Mouse (Mus musculus): ENCODE measurements at regions not wholly inside any gene's neighbourhood (a gene's known extent, or its start where the extent isn't known, plus 50 kb on each side); places are given as distances from the start of the nearest gene placed in this dataset.

DNA sequence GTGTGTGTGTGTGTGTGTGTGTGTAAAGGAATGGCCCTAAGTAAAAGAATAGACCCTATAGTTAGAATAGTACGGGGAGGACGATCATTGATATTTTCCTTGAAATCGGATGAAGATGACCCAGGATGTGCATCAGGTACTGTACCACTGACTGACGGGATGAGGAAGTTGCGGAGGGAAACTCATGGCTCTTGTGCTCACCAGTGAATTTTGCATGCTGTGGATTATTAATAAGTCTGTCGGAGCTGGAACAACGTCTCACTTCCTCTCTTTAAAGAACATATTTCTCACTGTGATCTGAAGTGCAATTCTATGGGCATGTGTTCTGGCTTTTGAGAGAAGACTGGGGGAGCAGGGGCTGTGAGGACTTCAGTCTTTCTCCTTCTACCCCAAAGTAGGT, 218.8 kb upstream of the Tbc1d5 start:
- no peaks in the 10 kb centered on the region for H3K36me3 ChIP-seq
- ATAC-seq (ENCODE audit: low read depth) = no peak
- H3K4me1 ChIP-seq (replicated peaks) = no peaks in the 10 kb centered on the region
- H3K27me3 ChIP-seq = no peaks in the 10 kb centered on the region
- no peak overlapping the region for H3K4me2 ChIP-seq
- H3K9me3 ChIP-seq (replicated peaks) = no peaks in the 10 kb centered on the region
- WGBS (ENCODE audit: insufficient replicate concordance) = 58% methylated on average over 7 of the region's 7 CpGs
- no peak for DNase-seq
- H3K4me3 ChIP-seq (replicated peaks) = no peak overlapping the region
- H3K9ac ChIP-seq = no peak overlapping the region
- H3K27ac ChIP-seq = no peak overlapping the region

DNA sequence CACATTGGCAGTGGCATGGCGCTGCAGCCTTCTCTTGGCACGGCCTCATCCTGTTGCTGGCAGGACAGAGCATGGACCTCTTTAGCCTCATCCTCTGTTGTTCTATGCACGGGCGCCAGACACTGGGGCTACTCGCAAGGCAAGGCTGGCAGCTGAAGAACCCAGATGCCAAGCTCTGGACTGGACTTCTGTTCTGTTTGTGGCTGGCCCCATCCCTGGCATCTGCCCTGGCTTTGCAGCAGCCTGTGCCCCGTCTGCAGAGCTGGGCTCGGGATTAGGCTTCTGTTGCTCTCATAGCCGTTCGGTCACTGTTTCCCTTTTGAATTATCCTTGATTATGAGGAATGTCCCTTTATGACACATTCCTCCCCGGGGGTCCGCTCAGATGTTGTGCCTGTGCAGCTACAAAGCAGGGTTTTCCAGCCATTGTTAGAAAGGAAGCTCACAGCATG, 214.6 kb upstream of the Tbc1d5 start:
- Histone ChIP-seq H3K36me3 (no peaks in the 10 kb centered on the region), H3K27me3 (no peaks in the 10 kb centered on the region), H3K27ac (no peak overlapping the region), H3K9me3 (replicated peaks) (no peaks in the 10 kb centered on the region), H3K4me2 (no peak overlapping the region), H3K4me3 (replicated peaks) (no peak overlapping the region), H3K9ac (no peak overlapping the region), H3K4me1 (replicated peaks) (no peaks in the 10 kb centered on the region)
- no peak for DNase-seq
- 62% methylated on average over 11 of the region's 11 CpGs for WGBS (ENCODE audit: insufficient replicate concordance)
- ATAC-seq (ENCODE audit: low read depth) = no peak

DNA sequence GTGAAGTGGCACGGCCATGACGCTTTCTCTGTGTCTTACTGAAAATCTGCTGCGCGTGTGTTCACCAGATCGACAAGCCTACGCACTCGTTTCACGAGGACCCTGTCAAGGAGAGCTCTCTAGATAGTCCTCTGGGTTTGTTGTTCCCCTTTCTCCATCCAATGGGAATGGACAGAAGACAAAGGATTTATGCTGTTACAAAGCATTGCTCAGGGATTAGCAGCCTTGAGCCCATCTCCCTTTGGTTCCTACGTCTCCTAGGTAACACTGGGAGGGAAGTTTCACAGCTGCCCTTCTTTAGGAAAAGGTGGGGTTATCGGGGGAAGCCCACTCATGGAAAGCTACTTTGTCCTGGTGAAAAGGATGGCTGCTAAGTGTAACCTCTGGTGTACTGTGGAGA, 212.7 kb upstream of the Tbc1d5 start:
- WGBS (ENCODE audit: insufficient replicate concordance) = 82% methylated on average over 10 of the region's 10 CpGs
- H3K27me3 ChIP-seq = no peaks in the 10 kb centered on the region
- no peak overlapping the region for H3K4me3 ChIP-seq (replicated peaks)
- H3K4me2 ChIP-seq = no peak overlapping the region
- H3K27ac ChIP-seq = no peak overlapping the region
- no peaks in the 10 kb centered on the region for H3K36me3 ChIP-seq
- DNase-seq (no peak), ATAC-seq (ENCODE audit: low read depth) (no peak)
- no peaks in the 10 kb centered on the region for H3K4me1 ChIP-seq (replicated peaks)
- H3K9me3 ChIP-seq (replicated peaks) = no peaks in the 10 kb centered on the region
- no peak overlapping the region for H3K9ac ChIP-seq

DNA sequence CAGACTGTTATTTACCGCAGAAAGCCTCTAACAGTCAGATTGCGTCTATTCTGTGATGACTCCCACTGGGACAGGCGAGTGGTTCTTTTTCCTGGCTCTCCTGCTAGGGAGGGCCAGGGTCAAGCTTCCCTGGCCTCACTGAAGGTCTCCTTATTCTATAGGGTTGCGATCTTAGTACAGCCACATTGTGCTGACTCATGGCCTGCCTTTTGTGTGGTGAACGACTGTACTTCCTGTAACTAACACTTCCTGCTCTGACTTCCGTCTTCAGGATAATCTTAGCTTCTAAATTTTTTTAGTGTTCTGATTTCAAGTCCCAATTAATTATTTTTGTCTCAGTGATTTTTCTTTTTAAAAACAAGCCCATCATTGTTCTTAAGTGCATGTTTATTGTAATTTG, 203.4 kb upstream of the Tbc1d5 start:
- H3K27me3 ChIP-seq = no peaks in the 10 kb centered on the region
- H3K27ac ChIP-seq = no peak overlapping the region
- DNase-seq (no peak), ATAC-seq (ENCODE audit: low read depth) (no peak)
- no peaks in the 10 kb centered on the region for H3K4me1 ChIP-seq (replicated peaks)
- WGBS (ENCODE audit: insufficient replicate concordance) = 49% methylated on average over 6 of the region's 6 CpGs
- no peaks in the 10 kb centered on the region for H3K36me3 ChIP-seq
- no peak overlapping the region for H3K4me2 ChIP-seq
- no peak overlapping the region for H3K4me3 ChIP-seq (replicated peaks)
- H3K9me3 ChIP-seq (replicated peaks) = no peaks in the 10 kb centered on the region
- no peak overlapping the region for H3K9ac ChIP-seq

DNA sequence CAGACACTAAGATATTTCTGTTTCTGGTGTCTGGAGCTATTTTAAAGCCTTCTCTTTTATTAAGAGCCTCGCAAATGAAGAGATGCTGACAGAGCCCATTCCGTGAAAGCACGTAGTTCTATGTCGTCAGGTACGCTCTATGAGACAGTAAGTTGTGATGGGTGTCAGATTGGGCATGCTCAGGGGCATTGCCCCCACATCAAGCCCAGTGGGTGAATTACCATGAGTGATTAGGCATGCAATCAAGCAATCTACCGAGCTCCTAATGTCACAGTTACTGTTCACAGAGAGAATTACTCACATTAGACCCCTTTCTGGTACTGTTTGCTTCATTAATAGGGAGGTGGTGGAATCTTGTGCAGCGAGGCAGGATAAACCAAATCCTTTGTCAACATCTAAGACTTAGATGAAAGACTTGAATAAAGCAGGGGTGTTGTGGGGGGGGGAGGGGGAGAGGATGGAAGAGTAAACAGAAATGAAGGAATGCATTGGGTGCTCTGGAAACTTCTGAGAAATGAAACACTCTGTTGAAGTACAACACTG, 192.9 kb upstream of the Tbc1d5 start:
- Histone ChIP-seq H3K36me3 (no peaks in the 10 kb centered on the region), H3K4me1 (replicated peaks) (no peaks in the 10 kb centered on the region), H3K9ac (no peak overlapping the region), H3K27me3 (0 out of 2 replicates have a peak, but pooled peaks cover 3% of the 10 kb centered on the region), H3K27ac (no peak overlapping the region), H3K9me3 (replicated peaks) (no peaks in the 10 kb centered on the region), H3K4me3 (replicated peaks) (no peak overlapping the region), H3K4me2 (no peak overlapping the region)
- DNase-seq (no peak), ATAC-seq (ENCODE audit: low read depth) (no peak)
- WGBS (ENCODE audit: insufficient replicate concordance) = 62% methylated on average over 7 of the region's 7 CpGs

GRCm38 (mm10) chr17:51370990-51371389, 191.8 kb upstream of the Tbc1d5 start:
- Histone ChIP-seq H3K4me1 (replicated peaks) (no peaks in the 10 kb centered on the region), H3K27ac (no peak overlapping the region), H3K27me3 (0 out of 2 replicates have a peak, but pooled peaks cover 3% of the 10 kb centered on the region), H3K9ac (no peak overlapping the region), H3K36me3 (no peaks in the 10 kb centered on the region), H3K4me3 (replicated peaks) (no peak overlapping the region), H3K4me2 (no peak overlapping the region), H3K9me3 (replicated peaks) (no peaks in the 10 kb centered on the region)
- 31% methylated on average over 7 of the region's 7 CpGs for WGBS (ENCODE audit: insufficient replicate concordance)
- no peak for DNase-seq
- no peak for ATAC-seq (ENCODE audit: low read depth)

DNA sequence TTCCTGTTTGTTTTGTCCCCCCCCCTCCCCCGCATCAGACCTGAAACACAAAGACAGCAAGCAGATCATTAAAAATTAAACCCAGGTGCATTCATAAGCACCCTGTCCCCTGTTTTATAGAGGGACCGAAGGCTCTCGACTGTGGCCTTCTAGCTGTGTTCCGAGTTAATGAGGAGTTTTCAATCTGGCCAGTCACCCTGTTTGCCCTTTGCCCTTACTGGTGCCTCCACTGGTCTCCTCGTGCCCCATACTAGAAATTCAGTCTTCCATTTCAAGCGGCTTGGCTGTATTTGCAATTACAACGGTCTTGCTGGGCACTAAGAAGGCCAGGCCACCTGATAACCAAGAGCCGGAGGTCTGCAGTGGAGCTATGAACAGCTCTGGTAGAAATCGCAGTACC, 190.9 kb upstream of the Tbc1d5 start:
- no peak overlapping the region for H3K9ac ChIP-seq
- 74% methylated on average over 9 of the region's 9 CpGs for WGBS (ENCODE audit: insufficient replicate concordance)
- H3K9me3 ChIP-seq (replicated peaks) = no peaks in the 10 kb centered on the region
- DNase-seq (no peak), ATAC-seq (ENCODE audit: low read depth) (no peak)
- H3K4me1 ChIP-seq (replicated peaks) = no peaks in the 10 kb centered on the region
- no peak overlapping the region for H3K4me2 ChIP-seq
- H3K36me3 ChIP-seq = no peaks in the 10 kb centered on the region
- H3K27me3 ChIP-seq = 0 out of 2 replicates have a peak, but pooled peaks cover 3% of the 10 kb centered on the region
- no peak overlapping the region for H3K4me3 ChIP-seq (replicated peaks)
- H3K27ac ChIP-seq = no peak overlapping the region

DNA sequence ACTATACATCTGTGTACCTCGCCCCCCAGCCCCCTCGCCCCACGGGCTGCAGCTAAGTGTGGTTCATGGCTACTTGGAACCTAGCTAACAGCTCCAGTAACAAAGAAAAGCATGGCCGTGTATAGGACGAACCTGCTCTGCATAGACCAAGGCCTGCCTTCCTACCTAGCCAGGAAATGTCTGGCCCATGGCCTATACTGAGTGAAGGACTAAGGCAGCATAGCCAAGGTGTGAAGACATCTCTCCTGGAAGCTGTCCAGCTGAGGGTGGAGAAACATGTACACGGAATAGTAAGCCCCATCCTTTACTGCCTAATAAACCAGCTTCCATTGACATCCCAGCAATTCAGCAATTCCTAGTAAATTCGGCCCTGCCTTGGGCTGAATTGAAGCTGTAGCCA, 183.6 kb upstream of the Tbc1d5 start:
- 79% methylated on average over 7 of the region's 7 CpGs for WGBS (ENCODE audit: insufficient replicate concordance)
- no peak overlapping the region for H3K27ac ChIP-seq
- no peak for DNase-seq

DNA sequence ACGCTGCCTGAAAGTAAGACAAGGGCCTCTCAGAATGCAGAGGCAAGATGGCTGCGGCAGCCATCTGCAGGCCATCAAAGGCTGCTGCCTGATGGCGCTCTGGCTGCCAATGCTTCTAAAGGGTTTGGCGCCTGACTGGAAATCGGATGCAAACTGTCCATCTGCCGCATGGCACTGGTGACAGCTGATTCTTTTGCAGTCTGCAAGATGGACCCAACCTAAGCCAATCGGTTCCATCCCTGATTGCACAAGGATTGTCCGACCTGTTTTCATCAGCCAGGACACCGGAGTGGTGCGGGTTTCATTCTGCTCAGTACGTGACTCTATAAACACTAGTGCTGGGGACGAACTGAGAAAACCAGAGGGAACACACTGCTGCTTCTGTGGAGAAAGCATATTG, 183.1 kb upstream of the Tbc1d5 start:
- no peaks in the 10 kb centered on the region for H3K27me3 ChIP-seq
- H3K9me3 ChIP-seq (replicated peaks) = no peaks in the 10 kb centered on the region
- no peak overlapping the region for H3K4me3 ChIP-seq (replicated peaks)
- H3K9ac ChIP-seq = no peak overlapping the region
- H3K4me2 ChIP-seq = no peak overlapping the region
- no peak for ATAC-seq (ENCODE audit: low read depth)
- H3K27ac ChIP-seq = no peak overlapping the region
- no peak for DNase-seq
- WGBS (ENCODE audit: insufficient replicate concordance) = 79% methylated on average over 12 of the region's 12 CpGs
- H3K4me1 ChIP-seq (replicated peaks) = no peaks in the 10 kb centered on the region
- no peaks in the 10 kb centered on the region for H3K36me3 ChIP-seq

More for the DNA sequence above, 183.6 kb upstream of the Tbc1d5 start:
- no peak for ATAC-seq (ENCODE audit: low read depth)
- H3K27me3 ChIP-seq = no peaks in the 10 kb centered on the region
- no peaks in the 10 kb centered on the region for H3K36me3 ChIP-seq
- H3K4me2 ChIP-seq = no peak overlapping the region
- H3K4me1 ChIP-seq (replicated peaks) = no peaks in the 10 kb centered on the region
- H3K9me3 ChIP-seq (replicated peaks) = no peaks in the 10 kb centered on the region
- no peak overlapping the region for H3K9ac ChIP-seq
- no peak overlapping the region for H3K4me3 ChIP-seq (replicated peaks)

GRCm38 (mm10) chr17:51358362-51358739, 179.2 kb upstream of the Tbc1d5 start:
- H3K27ac ChIP-seq = no peak overlapping the region
- no peaks in the 10 kb centered on the region for H3K27me3 ChIP-seq
- H3K4me1 ChIP-seq (replicated peaks) = no peaks in the 10 kb centered on the region
- H3K9ac ChIP-seq = no peak overlapping the region
- 56% methylated on average over 4 of the region's 4 CpGs for WGBS (ENCODE audit: insufficient replicate concordance)
- H3K4me3 ChIP-seq (replicated peaks) = no peak overlapping the region
- no peaks in the 10 kb centered on the region for H3K9me3 ChIP-seq (replicated peaks)
- no peak for ATAC-seq (ENCODE audit: low read depth)
- H3K36me3 ChIP-seq = no peaks in the 10 kb centered on the region
- no peak overlapping the region for H3K4me2 ChIP-seq
- DNase-seq = no peak

GRCm38 (mm10) chr17:51357690-51358361, 178.7 kb upstream of the Tbc1d5 start:
- H3K36me3 ChIP-seq = no peaks in the 10 kb centered on the region
- H3K4me3 ChIP-seq (replicated peaks) = no peak overlapping the region
- no peaks in the 10 kb centered on the region for H3K27me3 ChIP-seq

GRCm38 (mm10) chr17:51356447-51356846, 177.3 kb upstream of the Tbc1d5 start:
- Histone ChIP-seq H3K9ac (no peak overlapping the region), H3K27ac (no peak overlapping the region), H3K4me2 (no peak overlapping the region), H3K27me3 (no peaks in the 10 kb centered on the region), H3K4me1 (replicated peaks) (no peaks in the 10 kb centered on the region), H3K9me3 (replicated peaks) (no peaks in the 10 kb centered on the region), H3K36me3 (no peaks in the 10 kb centered on the region), H3K4me3 (replicated peaks) (no peak overlapping the region)
- DNase-seq (no peak), ATAC-seq (ENCODE audit: low read depth) (no peak)
- WGBS (ENCODE audit: insufficient replicate concordance) = 72% methylated on average over 8 of the region's 8 CpGs

More at GRCm38 (mm10) chr17:51357690-51358361, 178.7 kb upstream of the Tbc1d5 start:
- Histone ChIP-seq H3K27ac (no peak overlapping the region), H3K4me2 (no peak overlapping the region), H3K4me1 (replicated peaks) (no peaks in the 10 kb centered on the region), H3K9me3 (replicated peaks) (no peaks in the 10 kb centered on the region), H3K9ac (no peak overlapping the region)
- no peak for DNase-seq
- no peak for ATAC-seq (ENCODE audit: low read depth)
- 58% methylated on average over 5 of the region's 5 CpGs for WGBS (ENCODE audit: insufficient replicate concordance)

All from liver, embryonic 13.5 days (tissue).